Mouse (Mus musculus) adrenal gland, postnatal 25 days (tissue): ENCODE data around the gene Shc2. TPM values are rescaled to one million over a fixed set of nuclear protein-coding genes. Genes with fewer than 3 reads are reported as not detected.

Experiments
- DNase-seq: peaks from one replicate; pipeline ENCODE4 v3.0.0; 2021; ENCODE audit warnings: mixed read lengths
- total RNA-seq: library from RNA; stranded (reverse); gene quantifications from 2 replicates; pipeline ENCODE4 v1.2.3, GENCODE M21; 2021

The Shc2 gene
- total RNA-seq, 1 experiment from 2014 or later = 3.5 TPM

DNA sequence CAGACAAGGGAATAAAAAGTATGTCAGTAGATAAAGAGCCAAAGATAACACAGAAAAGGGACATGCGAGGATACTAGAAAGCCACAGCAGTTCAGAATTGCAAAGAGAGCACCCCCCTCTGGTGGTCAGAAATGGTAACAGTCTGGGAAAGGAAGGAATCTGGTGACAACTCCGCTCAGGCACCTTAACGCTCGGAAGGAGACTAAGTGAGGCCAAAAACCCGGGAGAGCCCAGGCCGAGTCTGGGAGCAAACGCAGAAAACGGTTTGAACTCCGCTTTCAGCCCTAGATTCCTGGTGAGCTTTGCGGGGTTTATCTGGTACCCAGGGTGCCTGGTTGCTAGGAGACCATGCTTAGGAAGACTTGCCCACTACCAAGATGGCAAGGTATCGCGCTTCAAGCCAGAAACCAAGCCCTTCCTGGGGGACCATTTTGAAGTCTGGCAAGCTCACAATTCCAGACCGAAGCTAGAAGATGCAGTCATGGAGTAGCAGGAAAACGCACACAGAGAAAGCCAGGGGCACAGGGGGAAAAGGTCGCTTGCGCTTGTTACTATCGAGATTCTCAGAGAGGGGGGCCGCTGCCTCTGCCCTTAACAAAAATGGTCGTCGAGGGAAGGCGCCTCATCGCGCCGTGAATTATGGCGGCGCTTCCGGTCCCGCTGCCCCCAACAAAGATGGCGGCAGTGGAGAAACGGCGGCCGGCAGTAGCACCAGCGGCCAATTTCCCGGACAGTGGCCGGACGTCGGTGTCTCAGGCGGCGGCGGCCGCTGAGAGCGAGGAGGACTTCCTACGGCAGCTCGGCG lies 31.3 kb upstream of the Shc2 start, which contains the start of gene Tpgs1:
Tpgs1 (plus strand) TSS at position 599 of the 805 bp plus-strand sequence.
- DNase-seq = peak; percentile 85

DNA sequence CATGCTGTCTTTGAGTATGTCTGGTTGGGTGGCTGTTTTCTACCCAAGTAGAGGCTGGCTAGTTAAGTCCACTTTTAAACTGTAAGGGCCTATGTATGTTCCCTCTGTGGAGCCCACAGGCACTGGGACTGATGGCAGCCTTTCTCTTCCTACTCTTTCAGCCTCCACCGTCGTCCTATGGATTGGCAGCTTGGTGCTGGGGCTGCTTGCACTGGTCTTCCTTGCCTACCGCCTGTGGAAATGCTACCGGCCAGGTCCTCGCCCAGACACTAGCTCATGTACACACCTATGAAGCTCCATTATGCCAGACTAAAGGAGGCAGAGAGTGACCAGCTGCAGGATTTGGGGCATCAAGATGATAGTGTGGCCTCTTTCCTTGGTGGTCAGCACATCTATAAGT lies 30.4 kb upstream of the Shc2 start:
- DNase-seq = no peak

DNA sequence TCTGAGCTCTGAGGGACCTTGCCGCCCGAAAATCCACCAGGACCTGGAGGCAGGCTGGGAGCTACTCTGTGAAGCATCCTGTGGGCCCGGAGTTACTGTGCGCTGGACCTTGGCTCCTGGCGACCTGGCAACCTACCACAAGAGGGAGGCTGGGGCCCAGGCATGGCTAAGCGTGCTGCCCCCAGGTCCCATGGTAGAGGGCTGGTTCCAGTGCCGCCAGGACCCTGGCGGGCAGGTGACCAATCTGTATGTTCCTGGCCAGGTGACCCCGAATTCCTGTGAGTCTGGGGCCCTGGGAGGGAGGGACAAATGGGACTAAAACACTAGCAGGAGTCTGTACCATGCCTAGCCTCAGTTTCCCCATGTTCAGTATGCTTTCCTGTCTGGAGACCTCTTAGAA lies 28.8 kb upstream of the Shc2 start:
- DNase-seq = no peak

DNA sequence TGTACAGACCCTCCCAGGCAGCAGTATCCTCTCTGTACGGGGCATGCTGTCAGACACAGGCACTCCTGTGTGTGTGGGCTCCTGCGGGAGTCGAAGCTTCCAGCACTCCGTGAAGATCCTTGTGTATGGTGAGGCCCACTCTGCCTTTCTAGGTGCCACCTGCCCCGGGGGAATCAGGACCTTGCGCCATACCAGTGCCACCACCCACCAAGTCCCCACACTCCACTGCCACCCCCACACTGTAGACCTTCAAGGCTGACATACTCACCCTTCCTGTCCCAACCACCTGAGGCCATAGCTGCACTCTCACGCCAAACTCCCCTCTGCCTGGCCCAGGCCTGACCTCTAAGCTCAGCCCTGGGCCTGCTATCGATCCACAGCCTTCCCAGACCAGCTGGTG lies 27.3 kb upstream of the Shc2 start:
- DNase-seq = no peak

DNA sequence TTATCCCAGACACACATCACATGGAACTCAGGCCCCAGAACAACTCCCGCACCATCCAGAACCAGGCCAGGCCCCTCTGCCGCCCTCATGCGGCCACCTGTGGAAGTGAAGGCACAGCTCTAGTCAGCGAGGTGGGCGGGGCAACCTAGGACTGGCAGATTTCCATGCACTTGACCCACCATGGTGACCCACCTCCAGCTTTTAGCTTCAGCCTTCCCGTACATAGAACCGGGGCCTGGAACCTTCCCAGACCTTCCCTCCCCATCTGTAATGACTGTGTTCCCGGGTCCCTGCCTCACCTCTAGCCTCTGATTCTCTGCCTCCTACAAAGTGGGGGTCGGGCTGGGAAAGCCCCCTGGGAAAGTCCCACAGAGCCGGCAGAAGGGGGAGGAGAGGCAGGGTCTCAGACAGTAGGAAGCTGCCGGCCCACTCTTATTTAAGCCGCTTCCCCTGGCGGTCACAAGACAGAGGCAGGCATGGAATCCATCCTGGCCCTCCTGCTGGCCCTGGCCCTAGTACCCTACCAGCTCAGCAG lies 26.5 kb upstream of the Shc2 start, which contains the start of gene Madcam1:
Madcam1 (plus strand) TSS at position 429 of the 535 bp plus-strand sequence.
- DNase-seq = peak; percentile 71

DNA sequence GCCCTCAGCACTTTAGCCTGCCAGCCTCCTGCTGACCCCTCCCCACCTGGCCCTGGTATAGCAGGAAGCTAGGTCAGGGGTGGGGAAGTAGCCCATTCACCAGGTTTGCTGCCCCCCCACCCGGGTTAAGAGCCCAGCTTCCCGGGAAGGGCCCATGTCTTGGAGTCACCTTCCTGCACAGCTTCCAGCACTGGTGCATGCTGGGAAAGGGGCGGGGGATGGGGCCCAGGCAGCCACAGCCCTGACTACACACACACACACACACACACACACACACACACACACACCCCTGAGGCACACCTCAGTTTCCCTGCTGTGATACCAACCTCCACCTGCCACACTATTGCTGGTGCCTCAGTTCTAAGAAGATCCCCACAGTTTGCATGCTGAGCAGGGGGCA lies 24.1 kb upstream of the Shc2 start:
- DNase-seq = no peak

DNA sequence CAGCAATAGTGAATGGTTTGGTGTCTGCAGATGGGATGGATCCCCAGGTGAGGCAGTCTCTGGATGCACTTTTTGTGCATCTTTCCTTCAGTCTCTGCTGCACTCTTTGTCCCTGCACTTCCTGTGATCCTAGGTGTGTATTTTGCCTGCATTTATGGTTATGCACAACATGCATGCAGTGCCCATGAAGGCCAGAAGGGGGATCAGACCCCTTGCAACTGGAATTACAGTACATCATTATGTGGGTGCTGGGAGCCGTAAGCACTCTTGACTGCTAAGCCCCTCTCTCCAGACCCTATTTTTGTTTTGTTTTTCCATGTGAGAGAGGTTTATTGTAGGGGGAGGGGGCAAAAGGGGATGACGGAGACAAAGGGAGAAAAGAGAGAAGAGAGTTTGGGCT lies 22.6 kb upstream of the Shc2 start:
- DNase-seq = no peak

DNA sequence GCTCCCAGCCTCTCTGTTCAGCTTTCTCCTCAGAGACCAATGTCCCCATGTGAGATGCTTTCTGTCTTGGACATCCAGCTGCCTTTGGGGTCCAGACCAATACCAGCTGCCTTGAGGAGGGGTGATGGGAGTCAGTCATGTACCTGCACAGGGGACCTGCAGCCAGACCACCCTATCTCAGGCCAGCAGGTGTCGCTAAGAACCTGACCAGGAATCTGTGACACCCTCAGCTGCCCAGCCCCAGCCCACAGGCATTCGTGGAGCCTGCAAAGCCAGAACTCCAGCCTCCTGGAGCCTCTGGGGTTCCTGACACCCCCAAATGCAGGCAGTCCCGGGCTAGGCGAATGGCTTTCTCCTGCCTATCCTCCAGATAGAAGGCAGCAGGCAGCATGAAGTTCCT lies 21.1 kb upstream of the Shc2 start:
- no peak for DNase-seq

DNA sequence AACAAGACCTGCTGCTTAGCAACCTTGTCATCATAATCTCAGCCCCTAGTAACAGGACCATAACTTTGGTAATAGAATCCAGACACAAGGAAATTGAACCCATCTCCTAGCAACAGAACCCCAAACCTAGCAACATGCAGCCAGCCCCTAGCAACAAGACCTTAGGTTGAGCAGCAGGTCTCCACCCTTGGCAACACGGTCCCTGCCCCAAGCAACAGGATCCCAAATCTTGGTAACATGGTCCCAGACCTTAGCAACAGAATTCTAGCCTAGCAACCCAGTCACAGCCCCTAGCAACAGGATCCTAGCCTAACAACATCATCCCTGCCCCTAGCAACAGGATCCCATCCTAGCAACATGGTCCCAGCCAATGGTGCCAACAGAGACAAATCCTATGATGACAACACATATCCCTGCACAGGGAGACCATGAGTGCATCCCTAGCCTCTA lies 17.3 kb upstream of the Shc2 start:
- no peak for DNase-seq

DNA sequence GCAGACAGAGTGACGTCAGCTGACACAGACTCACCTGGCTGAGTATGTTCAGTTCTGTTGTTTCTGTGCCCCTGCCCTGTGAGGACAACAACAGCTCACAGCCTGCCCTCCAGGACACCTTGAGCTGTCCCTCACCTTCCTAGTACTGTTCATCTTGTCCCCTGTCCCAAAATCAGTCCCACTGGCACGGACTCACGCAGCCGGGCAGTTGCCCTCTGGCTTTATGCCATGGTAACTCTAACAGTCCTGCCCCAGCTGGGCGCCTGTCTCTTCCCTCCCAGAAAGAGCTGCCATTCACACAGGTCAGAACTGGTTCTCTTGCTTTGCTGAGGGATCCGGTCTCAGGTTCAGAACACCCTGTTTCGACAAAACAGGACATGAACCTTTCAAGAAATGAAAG lies 15.1 kb upstream of the Shc2 start:
- DNase-seq = no peak

DNA sequence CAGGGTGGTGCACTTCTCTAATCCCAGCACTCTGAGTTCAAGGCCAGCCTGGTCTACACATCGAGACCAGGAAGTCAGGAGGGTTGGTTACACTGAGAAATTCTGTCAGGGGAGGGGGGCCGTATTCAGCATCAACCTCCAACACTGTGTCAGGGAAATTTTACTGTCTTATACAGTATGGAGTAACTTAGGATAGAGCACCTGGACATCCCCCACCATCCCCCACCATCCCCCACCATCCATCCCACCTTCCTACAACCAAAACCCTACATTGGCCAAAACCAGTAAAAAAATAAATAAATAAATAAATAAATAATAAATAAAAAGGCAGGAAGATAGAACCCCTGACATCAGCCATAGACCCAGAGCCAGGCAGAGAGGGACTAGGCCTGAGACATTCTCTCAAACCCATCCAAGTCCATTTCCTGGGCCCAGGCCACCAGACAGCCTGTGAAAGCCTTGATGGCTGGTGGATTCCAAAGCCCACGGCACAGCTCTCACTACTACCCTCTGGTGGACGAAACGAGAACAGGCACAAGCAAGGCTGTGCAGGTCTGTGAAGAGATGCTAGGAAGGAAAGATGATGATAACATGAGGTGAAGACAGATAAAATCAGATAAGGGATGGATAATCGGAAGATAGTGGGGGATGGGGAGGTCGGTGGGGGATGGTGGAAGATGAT lies 11.5 kb upstream of the Shc2 start:
- DNase-seq = peak; percentile 71

DNA sequence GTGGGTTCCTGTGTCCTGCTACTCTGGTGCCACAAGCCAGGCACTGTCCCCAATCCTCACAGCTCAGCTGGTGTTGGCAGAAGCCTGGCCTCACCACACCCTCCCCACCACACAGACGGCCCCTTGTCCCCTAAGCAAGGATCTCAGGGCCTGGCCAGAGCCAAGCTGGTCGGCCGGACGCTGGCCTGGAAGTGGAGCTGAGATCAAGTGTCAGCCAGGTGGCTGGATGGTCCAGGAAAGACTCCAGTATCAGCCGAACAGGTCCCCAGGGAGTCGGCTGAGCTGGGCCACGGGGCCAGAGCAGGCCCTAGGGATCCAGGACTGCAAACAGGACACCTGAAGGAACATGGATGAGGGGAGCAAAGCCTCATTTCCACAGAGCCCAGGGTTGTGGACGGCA lies 8.0 kb upstream of the Shc2 start, which contains the start of gene Odf3l2:
Odf3l2 (minus strand) TSS at position 28 of the 400 bp plus-strand sequence.
- DNase-seq = no peak

DNA sequence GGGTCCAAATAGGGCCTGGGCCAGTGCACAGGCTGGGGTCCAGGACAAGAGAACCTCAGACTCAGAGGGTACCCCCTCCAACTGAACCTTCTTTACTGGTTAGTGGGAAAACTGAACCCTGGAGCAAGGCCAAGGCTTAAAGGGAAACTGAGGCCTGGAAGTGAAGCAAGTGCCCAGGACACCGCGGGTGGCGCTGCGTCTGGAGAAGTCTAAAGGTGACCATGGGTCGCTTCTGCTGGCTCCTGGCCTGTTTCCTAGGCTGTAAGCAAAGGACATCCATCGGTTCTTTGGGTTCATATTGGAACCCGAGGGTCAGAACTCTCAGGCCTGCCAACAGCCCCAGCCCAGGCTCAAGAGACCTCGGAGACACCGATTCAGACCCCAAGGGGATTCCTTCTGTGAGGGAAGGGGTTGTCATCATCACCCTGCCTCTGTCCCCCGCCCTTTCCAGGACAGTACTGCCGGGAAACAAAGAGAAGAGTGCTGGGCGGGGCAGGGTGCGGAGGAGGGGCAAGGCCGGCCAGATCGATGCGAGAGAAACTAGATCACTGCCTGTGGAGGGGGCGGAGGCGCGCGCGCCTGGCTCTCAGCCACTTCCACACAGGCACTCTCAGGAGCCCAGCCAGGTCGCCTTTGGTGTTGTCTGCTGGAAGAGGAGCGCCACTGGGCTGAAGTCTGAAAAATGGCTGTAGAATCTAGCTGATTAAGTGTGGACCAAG lies 927 bp upstream of the Shc2 start:
- peak; percentile 51 for DNase-seq

DNA sequence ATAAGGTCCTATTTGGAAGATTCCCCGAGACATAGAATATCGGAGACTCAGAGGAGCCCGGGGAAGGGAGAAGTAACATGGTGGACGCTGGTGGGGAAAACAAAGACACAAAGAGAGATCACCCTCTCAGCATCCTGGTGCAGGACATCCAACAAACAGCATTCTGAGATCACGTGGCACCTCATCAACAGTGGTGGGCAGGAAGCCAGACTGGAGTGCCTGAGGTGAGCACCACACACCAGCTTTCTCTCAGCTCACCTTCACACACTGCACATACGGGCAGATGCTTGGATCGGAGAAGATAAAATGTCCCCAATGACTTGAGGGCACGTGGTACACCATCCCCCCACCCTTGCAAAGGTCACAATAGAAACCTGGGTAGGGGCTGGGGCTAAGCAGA lies 1.4 kb downstream of the Shc2 start:
- DNase-seq = no peak

DNA sequence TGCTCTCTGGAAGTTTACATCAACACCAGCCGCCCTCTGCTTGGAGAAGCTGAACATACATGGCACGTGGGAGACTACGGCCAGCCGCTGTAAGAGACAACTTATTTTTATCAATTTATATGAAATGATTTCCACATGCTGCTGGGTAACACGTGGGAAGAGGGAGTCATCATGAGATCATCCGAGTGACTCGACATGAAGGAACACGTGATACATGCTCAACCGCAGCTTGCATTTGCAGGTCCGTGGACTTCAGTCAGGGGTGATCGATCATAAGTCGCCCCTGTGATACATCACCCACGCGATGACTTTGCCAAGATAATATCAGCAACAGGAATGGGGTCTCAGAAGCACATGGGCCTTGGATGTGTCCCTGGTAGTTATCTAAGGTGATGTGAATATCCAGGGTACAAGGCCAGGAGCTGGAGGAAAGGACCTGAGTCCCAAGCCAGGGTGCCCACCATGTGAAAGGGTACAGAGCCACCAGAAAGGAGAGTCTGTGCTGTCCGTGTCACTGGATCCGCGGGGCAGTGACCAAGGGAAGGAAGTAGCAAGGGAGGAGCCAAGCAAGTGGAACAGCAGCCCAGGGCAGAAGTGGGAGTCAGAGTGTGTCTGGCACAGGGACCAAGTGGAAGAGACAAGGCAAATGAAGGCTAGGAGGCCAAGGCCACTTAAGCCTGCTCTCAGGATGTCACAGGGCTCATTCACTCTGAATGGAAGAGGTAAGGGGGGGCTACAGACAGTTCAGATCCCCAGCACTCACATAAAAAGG lies 4.5 kb downstream of the Shc2 start:
- no peak for DNase-seq

DNA sequence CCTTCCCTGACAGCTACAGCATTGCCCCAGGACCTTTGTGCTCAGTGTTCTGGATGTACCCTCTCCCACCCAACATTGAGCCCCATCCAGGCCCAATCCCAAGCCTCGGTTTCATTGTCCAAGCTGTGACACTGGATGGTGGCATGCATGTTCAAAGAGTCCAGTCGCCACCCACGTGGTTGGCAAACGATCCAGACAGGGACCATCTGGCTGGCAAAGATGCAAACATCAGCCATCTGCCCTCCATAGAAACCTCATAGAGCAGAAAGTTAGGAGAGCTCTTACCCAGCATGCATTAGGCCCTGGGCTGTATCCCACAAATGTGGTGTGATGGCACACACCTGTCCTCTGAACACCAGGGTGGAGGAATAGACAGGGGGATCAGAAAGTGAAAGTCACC lies 6.3 kb downstream of the Shc2 start:
- DNase-seq = no peak

DNA sequence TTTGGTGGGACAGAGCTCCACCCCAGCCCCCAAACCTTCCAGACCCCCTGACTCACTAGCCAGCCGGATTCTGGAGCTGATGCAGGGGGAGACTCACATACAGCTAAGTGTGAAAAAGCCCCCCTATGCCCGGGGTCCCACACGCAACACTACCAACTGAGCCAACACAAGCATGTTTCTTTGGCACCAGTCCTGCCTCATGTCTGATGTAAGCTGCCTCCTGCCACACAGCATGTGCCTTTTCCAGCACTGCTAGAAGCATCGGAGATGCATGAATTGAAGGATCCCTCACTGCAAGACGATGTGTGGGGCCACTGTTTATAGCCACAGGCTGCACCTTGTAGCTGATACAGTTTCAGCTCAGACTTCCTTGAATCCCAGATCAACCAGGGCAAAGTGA lies 9.3 kb downstream of the Shc2 start:
- DNase-seq = no peak

DNA sequence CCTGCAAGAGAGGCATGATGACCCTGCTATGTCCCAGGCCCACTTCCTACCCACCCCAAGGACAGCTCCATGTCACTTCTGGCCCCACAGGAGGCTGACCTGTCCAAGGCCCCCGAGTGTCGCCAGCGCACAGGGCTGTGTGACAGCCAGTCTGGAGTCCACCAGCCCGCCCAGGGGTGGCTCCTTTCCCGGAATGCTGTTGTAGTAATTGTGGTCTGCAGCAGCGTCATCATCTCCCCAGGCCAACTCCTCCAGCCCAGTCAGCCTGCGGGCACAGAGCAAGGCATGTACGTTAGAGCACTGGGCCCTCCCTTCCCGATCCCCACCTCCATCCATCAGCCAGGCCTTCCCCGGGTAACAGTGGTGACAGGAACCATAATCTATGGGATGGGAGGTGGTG lies 11.6 kb downstream of the Shc2 start:
- no peak for DNase-seq

DNA sequence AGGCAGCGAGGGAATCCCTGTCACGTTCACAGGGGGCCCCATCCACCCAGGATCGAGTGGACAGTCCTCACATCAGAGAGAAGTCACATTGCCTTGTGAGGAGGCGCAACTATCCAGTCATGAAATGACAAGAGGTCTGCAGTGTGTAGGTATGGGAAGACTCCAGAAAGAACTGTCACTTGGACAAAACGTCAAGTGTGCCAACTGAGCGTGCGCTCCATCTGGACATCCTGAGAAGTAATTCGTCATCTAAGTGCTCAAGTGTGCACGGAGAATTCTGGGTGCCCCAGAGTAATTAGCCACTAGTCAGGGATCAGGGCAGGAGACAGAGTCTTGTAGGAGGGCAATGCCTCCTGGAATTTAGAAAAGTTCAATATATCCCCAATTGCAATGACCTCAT lies 12.3 kb downstream of the Shc2 start:
- no peak for DNase-seq

DNA sequence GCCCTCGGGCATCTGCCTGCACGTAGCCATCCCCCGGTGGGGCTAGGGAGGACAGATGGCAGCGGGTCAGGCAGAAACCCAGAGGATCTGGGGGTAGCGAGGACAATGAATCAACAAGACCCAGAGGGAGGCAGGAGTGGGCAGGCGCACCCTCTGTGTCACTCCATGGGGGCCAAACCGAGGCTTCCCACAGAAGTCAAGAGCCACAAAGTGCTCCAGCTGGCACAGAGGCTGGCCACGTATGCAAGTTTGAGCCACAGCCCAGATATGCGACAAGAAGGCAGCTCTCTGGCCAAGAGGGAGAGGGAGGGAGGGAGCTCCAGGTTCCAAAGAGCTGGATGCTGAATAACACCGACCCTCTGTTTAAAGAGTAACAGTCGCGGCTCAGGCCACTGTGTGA lies 13.8 kb downstream of the Shc2 start:
- DNase-seq = no peak

DNA sequence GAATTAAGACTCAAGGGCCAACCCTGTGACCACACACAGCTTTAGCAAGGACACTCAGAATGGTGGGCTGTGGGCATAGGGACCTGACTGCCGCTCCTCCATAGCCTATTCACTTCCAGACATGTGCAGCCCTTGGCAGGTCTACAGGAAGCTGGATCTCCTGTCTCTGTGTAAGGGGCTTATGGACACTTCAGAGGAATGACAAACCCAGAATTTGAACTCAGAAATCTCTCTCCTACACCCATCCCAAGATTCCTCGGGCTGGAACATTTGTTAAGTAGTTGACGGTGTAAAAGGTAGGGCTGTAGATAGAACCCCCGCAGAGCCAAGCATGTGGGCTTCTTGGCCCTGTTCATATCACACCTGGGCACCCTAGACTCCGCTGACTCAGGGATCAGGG lies 21.3 kb downstream of the Shc2 start:
- no peak for DNase-seq

DNA sequence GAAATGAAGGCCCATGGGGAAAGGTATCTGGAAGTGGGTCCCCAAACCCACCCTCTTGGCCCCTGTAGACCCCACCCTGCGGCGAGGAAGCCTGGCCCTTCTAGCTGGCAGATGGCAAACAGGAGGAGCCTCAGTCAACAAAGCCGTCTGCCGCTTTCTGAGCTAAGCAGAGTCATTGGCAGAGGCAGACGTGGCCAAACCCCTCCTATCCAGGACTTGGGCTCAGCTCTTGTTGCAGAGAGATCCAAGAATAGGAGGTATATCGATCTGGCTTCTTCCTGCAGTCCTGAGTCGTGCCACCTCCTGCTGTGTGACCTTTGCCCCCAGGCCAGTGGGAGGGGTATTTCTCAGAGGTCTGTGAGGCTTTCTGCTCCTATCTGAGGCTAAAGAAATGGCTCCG lies 21.9 kb downstream of the Shc2 start:
- no peak for DNase-seq
